In the genomic region with DNA sequence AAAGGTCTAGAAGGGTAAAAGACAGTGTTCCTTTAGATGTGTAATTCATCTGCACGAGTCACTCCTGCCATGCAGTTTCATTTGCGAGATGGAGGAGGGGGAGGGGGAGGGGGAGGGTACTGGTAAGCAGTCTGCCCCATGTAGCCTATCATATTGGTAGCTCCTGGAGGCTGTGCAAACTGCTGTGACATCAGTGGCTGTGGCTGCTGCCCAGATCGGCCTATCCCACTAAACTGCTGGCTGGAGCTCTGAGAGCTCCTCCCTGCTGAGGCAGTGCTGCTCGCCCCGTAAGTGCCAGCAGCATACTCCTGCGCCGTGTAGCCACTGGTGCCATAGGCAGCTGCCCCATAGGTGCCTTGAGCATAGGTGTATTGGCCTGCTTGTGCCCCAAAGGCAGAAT, we compare ENCODE assay signal across 23 mouse cellular contexts. TPM values are rescaled to one million over a fixed set of nuclear protein-coding genes. Genes with fewer than 3 reads are reported as not detected.
DNase-seq lines count a peak whose midpoint lies in the region; ATAC-seq and TF ChIP-seq lines count a peak whose summit lies in the region.
"Had no signal": no experiment of that assay in that cellular context is flagged by ENCODE, and none has a peak within 500 bp of the region (broad histone marks: within the 10 kb centered on the region; RNA-seq: fewer than 3 reads in every experiment).

No protein-coding gene starts in this region.

- H3K27me3 ChIP-seq in liver, embryonic 12.5 days (replicated peaks), result no peaks in the 10 kb centered on the region
- H3K27me3 ChIP-seq in liver, embryonic 11.5 days (replicated peaks; ENCODE audit: control insufficient read depth, insufficient read depth, low read length), result no peaks in the 10 kb centered on the region
- no peaks in the 10 kb centered on the region for H3K27me3 ChIP-seq in Patski
- no peaks in the 10 kb centered on the region for H3K27me3 ChIP-seq in liver, postnatal 0 days (ENCODE audit: insufficient read depth, low read length)
- H3K27me3 ChIP-seq: heart, embryonic 12.5 days; hindbrain, embryonic 15.5 days; midbrain, embryonic 13.5 days; neural tube, embryonic 15.5 days had no signal

- CTCF ChIA-PET in Patski (lab: Charles Lee), result interaction anchor here (1.1 to 1.3 kb wide), 3 partner anchors 17 to 287 kb away, joined by 3 read pairs; partner anchors contain the start of gene Ddx17

- 0 out of 2 replicates have a peak overlapping the region, but pooled peaks have one; percentile 35 for H3K27ac ChIP-seq in gastrocnemius, adult 2 months
- no peak overlapping the region for H3K27ac ChIP-seq in liver, embryonic 12.5 days
- H3K27ac ChIP-seq in liver, embryonic 11.5 days (ENCODE audit: low read depth, low read length), result no peak overlapping the region
- H3K27ac ChIP-seq in liver, postnatal 0 days (ENCODE audit: low read depth), result no peak overlapping the region
- H3K27ac ChIP-seq: hindbrain, embryonic 15.5 days; midbrain, embryonic 13.5 days; neural tube, embryonic 15.5 days had no signal

- WGBS in liver, embryonic 12.5 days (ENCODE audit: insufficient replicate concordance), result 78% methylated on average over 7 of the region's 7 CpGs
- 84% methylated on average over 7 of the region's 7 CpGs for WGBS in liver, embryonic 11.5 days
- 86% methylated on average over 7 of the region's 7 CpGs for WGBS in liver, postnatal 0 days (ENCODE audit: insufficient replicate concordance)

- peaks cover 92% of the 10 kb centered on the region for H3K36me3 ChIP-seq in liver, embryonic 12.5 days
- peaks cover 63% of the 10 kb centered on the region for H3K36me3 ChIP-seq in liver, embryonic 11.5 days (ENCODE audit: control insufficient read depth, insufficient read depth, low read length)
- H3K36me3 ChIP-seq in liver, postnatal 0 days (replicated peaks; ENCODE audit: insufficient read depth, low read length), result peaks cover 82% of the 10 kb centered on the region

- in situ Hi-C loops in Patski (cut with MboI; ENCODE audit: low pct_unique_long_range_greater_than_20kb), result no loop called here

- intact Hi-C loops in gastrocnemius, adult 2 months (cut with DNase I), result loop anchor here (10.0 kb wide), 1 partner anchor 215 kb away; the partner anchor contains the start of gene Sun2

- TF ChIP-seq EP300 in liver, postnatal 0 days (IDR thresholded peaks at IDR 0.05; ENCODE audit: low read depth), result no peak

- H3K4me2 ChIP-seq in liver, embryonic 12.5 days, result no peak overlapping the region
- H3K4me2 ChIP-seq in liver, embryonic 11.5 days, result no peak overlapping the region
- no peak overlapping the region for H3K4me2 ChIP-seq in liver, postnatal 0 days (ENCODE audit: low read depth, low read length)
- H3K4me2 ChIP-seq: heart, embryonic 12.5 days; hindbrain, embryonic 15.5 days; midbrain, embryonic 13.5 days; neural tube, embryonic 15.5 days had no signal

- H3K4me1 ChIP-seq in liver, embryonic 12.5 days, result no peaks in the 10 kb centered on the region
- H3K4me1 ChIP-seq in liver, embryonic 11.5 days (replicated peaks; ENCODE audit: control insufficient read depth, insufficient read depth, low read length), result no peaks in the 10 kb centered on the region
- H3K4me1 ChIP-seq in liver, postnatal 0 days (ENCODE audit: insufficient read depth), result peaks cover 4% of the 10 kb centered on the region; the same call in 1 of the 2 replicates
- H3K4me1 ChIP-seq: heart, embryonic 12.5 days; hindbrain, embryonic 15.5 days; midbrain, embryonic 13.5 days; neural tube, embryonic 15.5 days had no signal

- H3K9me3 ChIP-seq in liver, embryonic 12.5 days (replicated peaks), result no peaks in the 10 kb centered on the region
- no peaks in the 10 kb centered on the region for H3K9me3 ChIP-seq in liver, embryonic 11.5 days (ENCODE audit: control insufficient read depth, low read length)
- no peaks in the 10 kb centered on the region for H3K9me3 ChIP-seq in liver, postnatal 0 days (ENCODE audit: low read length)
- H3K9me3 ChIP-seq: heart, embryonic 12.5 days; hindbrain, embryonic 15.5 days; midbrain, embryonic 13.5 days; neural tube, embryonic 15.5 days had no signal

- peak; percentile 28; the same call in 1 of the 2 replicates for ATAC-seq in liver, embryonic 12.5 days
- no peak for ATAC-seq in liver, embryonic 11.5 days (replicated peaks; ENCODE audit: low FRiP score)
- ATAC-seq in Patski, result peak; percentile 46
- ATAC-seq in liver, postnatal 0 days, result peak; percentile 83
- ATAC-seq: intestine, embryonic 16.5 days; midbrain, embryonic 13.5 days had no signal

- no peak for TF ChIP-seq CTCF in gastrocnemius, adult 2 months (IDR thresholded peaks at IDR 0.05)
- no peak for TF ChIP-seq CTCF in Patski (IDR thresholded peaks at IDR 0.05)
- TF ChIP-seq CTCF in liver, postnatal 0 days (IDR thresholded peaks at IDR 0.05; ENCODE audit: low read depth), result no peak

- peak; percentile 70 for DNase-seq in gastrocnemius, adult 2 months
- no peak for DNase-seq in gastrocnemius, adult 8-10 months (ENCODE audit: low spot score in 2 of 2)
- DNase-seq in liver, embryonic 11.5 days (ENCODE audit: low spot score), result no peak
- DNase-seq in Patski (ENCODE audit: low read depth, low spot score), result no peak
- DNase-seq in liver, postnatal 0 days, result peak; percentile 46
- no peak for DNase-seq in thymus, postnatal 25 days
- no peak for DNase-seq in lung, postnatal 36 days
- DNase-seq: adrenal gland, postnatal 10 days; B cell, adult 2 months; cerebellum, adult 11-12 months; kidney, postnatal 36 days; layer of hippocampus, postnatal 36 days; lung, adult 2 months had no signal

- no peak overlapping the region for H3K9ac ChIP-seq in liver, embryonic 12.5 days
- no peak overlapping the region for H3K9ac ChIP-seq in liver, embryonic 11.5 days (ENCODE audit: low read depth, low read length)
- no peak overlapping the region for H3K9ac ChIP-seq in liver, postnatal 0 days (replicated peaks)
- H3K9ac ChIP-seq: heart, embryonic 12.5 days; hindbrain, embryonic 15.5 days; midbrain, embryonic 13.5 days; neural tube, embryonic 15.5 days had no signal

- no peak overlapping the region for H3K4me3 ChIP-seq in gastrocnemius, adult 2 months
- no peak overlapping the region for H3K4me3 ChIP-seq in liver, embryonic 12.5 days
- H3K4me3 ChIP-seq in liver, embryonic 11.5 days (ENCODE audit: low read depth, low read length), result no peak overlapping the region
- no peak overlapping the region for H3K4me3 ChIP-seq in liver, postnatal 0 days (ENCODE audit: low read depth, low read length)
- H3K4me3 ChIP-seq: erythroblast, embryonic 14.5 days; heart, embryonic 12.5 days; hindbrain, embryonic 15.5 days; midbrain, embryonic 13.5 days; neural tube, embryonic 15.5 days had no signal

- POLR2A ChIA-PET in Patski (lab: Charles Lee), result interaction anchor here (3.1 kb wide), 1 partner anchor 13 kb away, joined by 11 read pairs; the partner anchor contains the start of gene Kdelr3

RNA-seq across cellular contexts. Expression of gene Kdelr3, which starts 13.7 kb away (rescaled TPM):
- total RNA-seq in gastrocnemius, adult 2 months (2021), result 1 to 10 TPM; 1.9 to 3.7 TPM
- total RNA-seq in gastrocnemius, adult 8-10 months (2022), result 1 to 10 TPM in 2 of 4 experiments, under 1 TPM in 2; 0.80 to 1.2 (median 1.0) TPM
- 8.4 and 10.7 TPM in 2 replicates for polyA plus RNA-seq in liver, embryonic 12.5 days (2016; fragmentation: Nextera tagmentation; extraction: Ambion mirVana)
- polyA plus RNA-seq in liver, embryonic 11.5 days (2014; fragmentation: Nextera tagmentation; extraction: Ambion mirVana), result 9.0 and 10.8 TPM in 2 replicates
- polyA plus RNA-seq in Patski (2021), result 35.8 TPM
- polyA plus RNA-seq in liver, postnatal 0 days (2015; fragmentation: Nextera tagmentation; extraction: Ambion mirVana), result 3.4 and 3.5 TPM in 2 replicates
- polyA plus RNA-seq: erythroblast, embryonic 14.5 days had no signal

RNA-seq across cellular contexts. Expression of gene Ddx17, which starts 16.6 kb away (rescaled TPM):
- total RNA-seq in gastrocnemius, adult 2 months (2021), result 10 to 100 TPM; 80.2 to 86.8 TPM
- 10 to 100 TPM; 40.2 to 59.7 (median 49.7) TPM for total RNA-seq in gastrocnemius, adult 8-10 months (2022)
- polyA plus RNA-seq in liver, embryonic 12.5 days (2016; fragmentation: Nextera tagmentation; extraction: Ambion mirVana), result 18.6 and 19.9 TPM in 2 replicates
- 49.9 and 54.2 TPM in 2 replicates for polyA plus RNA-seq in liver, embryonic 11.5 days (2014; fragmentation: Nextera tagmentation; extraction: Ambion mirVana)
- polyA plus RNA-seq in Patski (2021), result 326 TPM
- 9.3 and 9.7 TPM in 2 replicates for polyA plus RNA-seq in liver, postnatal 0 days (2015; fragmentation: Nextera tagmentation; extraction: Ambion mirVana)

RNA-seq across cellular contexts. Expression of gene Kcnj4, which starts 24.9 kb away (rescaled TPM):
- under 1 TPM in 1 of 2 experiments, not detected in 1; 0.10 TPM for total RNA-seq in gastrocnemius, adult 2 months (2021)
- under 1 TPM in 1 of 4 experiments, not detected in 3; 0.19 TPM for total RNA-seq in gastrocnemius, adult 8-10 months (2022)
- polyA plus RNA-seq in liver, embryonic 12.5 days (2016; fragmentation: Nextera tagmentation; extraction: Ambion mirVana), result not detected in 2 replicates
- polyA plus RNA-seq in liver, embryonic 11.5 days (2014; fragmentation: Nextera tagmentation; extraction: Ambion mirVana), result not detected in 2 replicates
- 3.8 TPM for polyA plus RNA-seq in Patski (2021)
- polyA plus RNA-seq in liver, postnatal 0 days (2015; fragmentation: Nextera tagmentation; extraction: Ambion mirVana), result not detected in 2 replicates
- total RNA-seq: heart, postnatal 25 days had no signal
- polyA plus RNA-seq: embryonic facial prominence, embryonic 11.5 days; erythroblast, embryonic 14.5 days; gonadal fat pad, adult 2 months; hindbrain, embryonic 15.5 days; intestine, embryonic 16.5 days; lung, adult 2 months; midbrain, embryonic 13.5 days; neural tube, embryonic 15.5 days had no signal

Comparison
In these comparisons a context has a peak if more than half of its experiments do, and no peak if none do; other contexts are left out.
1. DNase-seq: peak in gastrocnemius, adult 2 months (single experiment) and liver, postnatal 0 days (single experiment); none in gastrocnemius, adult 8-10 months (0 of 2), liver, embryonic 11.5 days (single experiment), Patski (single experiment), thymus, postnatal 25 days (single experiment) and lung, postnatal 36 days (single experiment).